Mouse (Mus musculus) stomach, embryonic 14.5 days (tissue): ENCODE data around the gene B3galt4. TPM values are rescaled to one million over a fixed set of nuclear protein-coding genes. Genes with fewer than 3 reads are reported as not detected.

Source experiments
- ATAC-seq: fragments of 200-750 bp; cut with Nextera tagmentation; 2 replicates; pipeline ENCODE4 v1.8.0; 2017; ENCODE audit warnings: low read depth, moderate TSS enrichment; ENCODE audit not compliant: insufficient number of reproducible peaks, insufficient read depth, low FRiP score
- H3K27ac ChIP-seq: fragments of 300-500 bp; sonication (generic); 2 replicates; pipeline ENCODE4 v1.5.1; 2014; ENCODE audit warnings: mild to moderate bottlenecking, low read length, moderate library complexity, mixed read lengths
- H3K27me3 ChIP-seq: fragments of 300-500 bp; sonication (generic); 2 replicates; pipeline ENCODE4 v1.6.1; 2014; ENCODE audit warnings: low read length, control low read depth, mixed read lengths; ENCODE audit not compliant: control insufficient read depth, insufficient read depth
- H3K36me3 ChIP-seq: fragments of 300-500 bp; sonication (generic); 2 replicates; pipeline ENCODE4 v1.6.1; 2014; ENCODE audit warnings: mild to moderate bottlenecking, control low read depth, low read length, moderate library complexity, mixed read lengths; ENCODE audit not compliant: control insufficient read depth, insufficient read depth
- H3K4me1 ChIP-seq: fragments of 300-500 bp; sonication (generic); 2 replicates; pipeline ENCODE4 v1.6.1; 2014; ENCODE audit warnings: low read length, control low read depth, mixed read lengths; ENCODE audit not compliant: control insufficient read depth, insufficient read depth
- H3K4me2 ChIP-seq: fragments of 300-500 bp; sonication (generic); replicated peaks from 2 replicates; pipeline ENCODE4 v1.6.1; 2014; ENCODE audit warnings: low read depth, low read length, control low read depth
- H3K4me3 ChIP-seq: fragments of 300-500 bp; sonication (generic); 2 replicates; pipeline ENCODE4 v1.5.1; 2014; ENCODE audit warnings: low read depth, low read length, control low read depth
- H3K9ac ChIP-seq: fragments of 300-500 bp; sonication (generic); replicated peaks from 2 replicates; pipeline ENCODE4 v1.6.1; 2014; ENCODE audit warnings: low read depth, mild to moderate bottlenecking, control low read depth, low read length, moderate library complexity, mixed read lengths
- H3K9me3 ChIP-seq: fragments of 300-500 bp; sonication (generic); 2 replicates; pipeline ENCODE4 v1.6.1; 2016; ENCODE audit warnings: low read depth, low read length, control low read depth; ENCODE audit not compliant: control insufficient read depth
- whole genome bisulfite sequencing: fragments of 180-500 bp; shearing (Covaris S2); extraction: QIAGEN DNeasy Blood & Tissue Kit; methylation state at CpG from one replicate; pipeline ENCODE4 v1.1.7; 2014; 5-methylcytosine and 5-hydroxymethylcytosine counted together
- polyA plus RNA-seq: library from polyadenylated mRNA; unstranded; fragments of >200 nt; fragmentation: Nextera tagmentation; extraction: Ambion mirVana; gene quantifications from 2 replicates; pipeline ENCODE4 v1.2.1, GENCODE M21; 2014

Gene B3galt4
- polyA plus RNA-seq, 1 experiment from 2014 or later = 2.9 TPM

DNA sequence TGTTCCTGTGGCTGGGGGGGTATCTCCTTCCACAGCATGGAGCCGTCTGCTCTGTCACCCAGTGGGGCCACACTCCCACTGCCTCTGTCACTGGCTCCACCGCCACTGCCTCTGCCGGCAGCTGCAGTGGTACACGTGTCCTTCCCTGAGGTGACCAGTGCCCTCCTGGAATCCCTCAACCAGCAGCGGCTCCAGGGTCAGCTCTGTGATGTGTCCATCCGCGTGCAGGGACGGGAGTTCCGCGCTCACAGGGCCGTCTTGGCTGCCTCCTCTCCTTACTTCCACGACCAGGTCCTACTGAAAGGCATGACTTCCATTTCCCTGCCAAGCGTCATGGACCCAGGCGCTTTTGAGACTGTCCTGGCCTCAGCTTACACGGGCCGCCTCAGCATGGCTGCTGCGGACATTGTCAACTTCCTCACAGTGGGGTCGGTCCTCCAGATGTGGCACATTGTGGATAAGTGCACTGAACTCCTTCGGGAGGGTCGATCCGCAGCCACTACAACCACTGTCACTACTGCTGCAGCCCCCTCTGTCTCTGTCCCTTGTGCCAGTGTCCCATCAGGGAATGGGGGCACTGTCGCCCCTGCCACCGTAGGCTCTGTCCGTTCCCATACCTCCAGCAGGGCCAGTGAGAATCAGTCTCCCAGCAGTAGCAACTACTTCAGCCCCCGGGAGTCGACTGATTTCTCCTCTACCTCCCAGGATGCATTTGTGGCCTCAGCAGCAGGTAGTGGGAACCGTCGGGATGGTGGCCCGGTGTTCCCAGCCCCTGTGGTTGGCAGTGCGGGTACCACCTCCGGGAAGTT, 34.2 kb downstream of the B3galt4 start:
- Histone ChIP-seq H3K9me3 (no peaks in the 10 kb centered on the region), H3K36me3 (peaks cover 24% of the 10 kb centered on the region), H3K4me2 (peak overlapping the region; percentile 42), H3K27ac (no peak overlapping the region; the same call in 1 of the 2 replicates), H3K4me1 (peaks cover 18% of the 10 kb centered on the region), H3K9ac (peak overlapping the region; percentile 11; the same call in 1 of the 2 replicates), H3K27me3 (no peaks in the 10 kb centered on the region), H3K4me3 (peak overlapping the region; percentile 48)
- WGBS = 75% methylated on average over 31 of the region's 31 CpGs
- ATAC-seq = no peak

GRCm38 (mm10) chr17:33916294-33916693, 35.0 kb downstream of the B3galt4 start:
- ATAC-seq = no peak
- H3K4me2 ChIP-seq = peak overlapping the region; percentile 42
- H3K27ac ChIP-seq = peak overlapping the region; percentile 81
- peak overlapping the region; percentile 11; the same call in 1 of the 2 replicates for H3K9ac ChIP-seq
- WGBS = under 1% methylated on average over 15 of the region's 20 CpGs
- H3K9me3 ChIP-seq = no peaks in the 10 kb centered on the region
- no peaks in the 10 kb centered on the region for H3K27me3 ChIP-seq
- H3K36me3 ChIP-seq = peaks cover 32% of the 10 kb centered on the region
- peak overlapping the region; percentile 48 for H3K4me3 ChIP-seq
- H3K4me1 ChIP-seq = peaks cover 18% of the 10 kb centered on the region

- Histone ChIP-seq H3K27ac (peak within 1 kb of the TSS; percentile 81), H3K4me1 (peaks cover 18% of the 10 kb centered on the region), H3K9me3 (no peaks in the 10 kb centered on the region), H3K4me2 (peak within 1 kb of the TSS; percentile 42), H3K36me3 (peaks cover 37% of the 10 kb centered on the region), H3K27me3 (no peaks in the 10 kb centered on the region), H3K4me3 (peak within 1 kb of the TSS; percentile 48), H3K9ac (peak within 1 kb of the TSS; percentile 11; the same call in 1 of the 2 replicates)
- ATAC-seq = peak; percentile 91
- under 1% methylated on average over 34 of the region's 34 CpGs for WGBS
Observed at GRCm38 (mm10) chr17:33915671-33916250, 35.5 kb downstream of the B3galt4 start, which contains the start of the genes Tapbp and Zbtb22. TSS of gene Tapbp (plus strand) at chr17:33915899. TSS of gene Zbtb22 (plus strand) at chr17:33915904.

GRCm38 (mm10) chr17:33914969-33915391, 36.3 kb downstream of the B3galt4 start:
- Histone ChIP-seq H3K27me3 (no peaks in the 10 kb centered on the region), H3K27ac (no peak overlapping the region), H3K9me3 (no peaks in the 10 kb centered on the region), H3K9ac (no peak overlapping the region), H3K4me3 (no peak overlapping the region; the same call in 1 of the 2 replicates), H3K4me1 (peaks cover 23% of the 10 kb centered on the region), H3K4me2 (peak overlapping the region; percentile 42; the same call in 1 of the 2 replicates), H3K36me3 (peaks cover 37% of the 10 kb centered on the region)
- 70% methylated on average over 13 of the region's 13 CpGs for WGBS
- no peak for ATAC-seq

GRCm38 (mm10) chr17:33913905-33914304, 37.4 kb downstream of the B3galt4 start:
- ATAC-seq = no peak
- Histone ChIP-seq H3K4me2 (no peak overlapping the region), H3K36me3 (peaks cover 37% of the 10 kb centered on the region), H3K9ac (no peak overlapping the region), H3K4me3 (no peak overlapping the region), H3K27me3 (no peaks in the 10 kb centered on the region), H3K4me1 (peaks cover 19% of the 10 kb centered on the region), H3K9me3 (no peaks in the 10 kb centered on the region), H3K27ac (no peak overlapping the region)
- WGBS = 97% methylated on average over 8 of the region's 8 CpGs

DNA sequence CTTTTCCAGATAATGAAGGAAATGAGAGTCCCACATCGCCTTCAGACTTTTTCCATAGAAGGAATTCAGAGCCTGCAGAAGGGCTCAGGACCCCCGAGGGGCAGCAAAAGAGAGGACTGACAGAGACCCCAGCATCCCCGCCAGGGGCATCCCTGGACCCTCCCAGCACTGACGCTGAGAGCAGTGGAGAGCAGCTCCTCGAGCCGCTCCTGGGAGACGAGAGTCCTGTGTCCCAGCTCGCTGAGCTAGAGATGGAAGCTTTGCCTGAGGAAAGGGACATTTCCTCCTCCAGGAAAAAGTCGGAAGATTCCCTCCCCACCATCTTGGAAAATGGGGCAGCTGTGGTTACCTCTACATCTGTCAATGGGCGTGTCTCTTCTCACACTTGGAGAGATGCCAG, 38.0 kb downstream of the B3galt4 start:
- no peak overlapping the region for H3K4me3 ChIP-seq
- no peak overlapping the region for H3K4me2 ChIP-seq
- no peaks in the 10 kb centered on the region for H3K9me3 ChIP-seq
- WGBS = 94% methylated on average over 10 of the region's 10 CpGs
- peaks cover 16% of the 10 kb centered on the region for H3K4me1 ChIP-seq
- no peak for ATAC-seq
- no peak overlapping the region for H3K9ac ChIP-seq
- H3K27ac ChIP-seq = no peak overlapping the region
- H3K36me3 ChIP-seq = peaks cover 37% of the 10 kb centered on the region
- H3K27me3 ChIP-seq = no peaks in the 10 kb centered on the region

- Histone ChIP-seq H3K27ac (no peak overlapping the region), H3K36me3 (peaks cover 37% of the 10 kb centered on the region), H3K27me3 (no peaks in the 10 kb centered on the region), H3K4me2 (no peak overlapping the region), H3K4me3 (no peak overlapping the region), H3K4me1 (peaks cover 17% of the 10 kb centered on the region), H3K9me3 (no peaks in the 10 kb centered on the region), H3K9ac (no peak overlapping the region)
- 86% methylated on average over 28 of the region's 28 CpGs for WGBS
- no peak for ATAC-seq
Observed at GRCm38 (mm10) chr17:33911813-33912414, 39.4 kb downstream of the B3galt4 start.

GRCm38 (mm10) chr17:33911052-33911812, 40.1 kb downstream of the B3galt4 start:
- H3K27ac ChIP-seq = no peak overlapping the region
- H3K9me3 ChIP-seq = no peaks in the 10 kb centered on the region
- peaks cover 37% of the 10 kb centered on the region for H3K36me3 ChIP-seq
- H3K27me3 ChIP-seq = no peaks in the 10 kb centered on the region
- no peak overlapping the region for H3K4me2 ChIP-seq
- H3K9ac ChIP-seq = no peak overlapping the region
- no peak for ATAC-seq
- WGBS = 88% methylated on average over 31 of the region's 31 CpGs
- peaks cover 14% of the 10 kb centered on the region for H3K4me1 ChIP-seq
- no peak overlapping the region for H3K4me3 ChIP-seq
